Mouse (Mus musculus): ENCODE data around the gene Nmb.
"Not testable (repeated sequence)": the region's sequence is repeated elsewhere in the genome, so short reads cannot be mapped to it uniquely, and the experiment has no call there.

Gene Nmb

DNA sequence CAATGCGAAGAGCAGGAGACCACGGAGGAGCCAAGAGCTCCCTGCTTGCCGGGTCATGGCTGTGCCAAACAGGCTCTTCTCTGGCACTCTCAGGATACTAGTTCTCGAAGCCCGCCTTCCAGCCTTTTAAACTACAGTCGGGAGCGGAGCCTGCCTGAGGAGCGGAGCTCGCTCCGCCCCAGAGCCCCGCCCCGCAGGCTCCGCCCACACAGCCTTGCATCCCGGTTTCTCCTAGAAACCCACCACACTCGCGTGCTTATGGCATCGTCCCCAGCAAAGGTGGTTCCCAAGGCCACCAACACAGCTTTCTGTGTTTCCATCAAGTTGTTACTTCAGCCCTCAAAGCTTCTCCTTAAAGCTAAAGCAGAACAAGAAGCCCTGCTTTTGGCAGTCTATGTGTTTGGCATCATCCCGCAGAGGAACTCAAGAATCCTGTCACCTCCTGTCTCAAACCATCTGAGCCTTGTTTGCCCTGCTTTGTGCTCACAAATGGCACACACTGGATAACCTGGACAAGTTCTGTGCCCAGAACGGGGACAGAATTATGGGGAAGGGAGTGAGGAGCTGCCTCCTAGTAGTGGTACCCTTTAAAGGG, at the start of gene Nmb:
Gene Nmb, minus strand, starts transcription at position 156 of the 595 bp plus-strand sequence.
- DNase-seq (ENCODE audit: low spot score in 2 of 2), result peak in 1 of 2 experiments; percentile 47

DNA sequence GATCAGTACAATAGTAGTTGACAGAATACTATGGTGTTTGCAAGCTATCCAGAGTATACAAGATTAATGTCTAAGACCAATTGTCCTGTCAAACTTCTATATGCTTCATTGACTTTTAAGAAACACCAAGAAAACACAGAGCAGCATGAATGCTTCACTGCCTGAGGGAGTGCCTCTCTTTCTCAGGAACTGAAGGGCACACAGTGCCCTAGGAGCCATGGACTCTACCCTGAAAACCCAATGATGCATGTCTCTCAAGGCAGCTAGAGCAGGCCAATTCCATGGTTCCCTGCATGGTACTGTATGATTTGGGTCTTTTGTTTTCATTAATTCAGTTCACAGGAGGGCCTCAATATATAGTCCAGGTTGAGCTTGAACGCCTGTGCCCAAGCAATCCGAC, 49.4 kb upstream of the Nmb start:
- DNase-seq (ENCODE audit: low spot score in 2 of 2), result no peak

DNA sequence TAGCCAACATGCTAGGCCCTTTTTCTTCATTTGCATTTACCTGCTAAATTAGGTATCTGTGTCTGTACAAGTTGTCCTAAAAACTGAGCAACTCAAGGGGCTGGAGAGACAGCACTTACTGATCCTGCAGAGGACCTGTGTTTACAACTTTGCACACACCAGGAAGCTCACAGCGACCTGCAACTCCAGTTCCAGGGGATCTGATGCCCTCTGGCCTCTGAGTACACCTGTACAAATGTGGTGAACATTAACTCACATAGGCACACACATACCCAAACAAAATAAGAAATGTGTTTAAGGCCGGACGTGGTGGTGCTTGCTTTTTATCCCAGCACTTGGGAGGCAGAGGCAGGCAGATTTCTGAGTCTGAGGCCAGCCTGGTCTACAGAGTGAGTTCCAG, 47.3 kb upstream of the Nmb start:
- DNase-seq (ENCODE audit: low spot score in 2 of 2), result no peak

DNA sequence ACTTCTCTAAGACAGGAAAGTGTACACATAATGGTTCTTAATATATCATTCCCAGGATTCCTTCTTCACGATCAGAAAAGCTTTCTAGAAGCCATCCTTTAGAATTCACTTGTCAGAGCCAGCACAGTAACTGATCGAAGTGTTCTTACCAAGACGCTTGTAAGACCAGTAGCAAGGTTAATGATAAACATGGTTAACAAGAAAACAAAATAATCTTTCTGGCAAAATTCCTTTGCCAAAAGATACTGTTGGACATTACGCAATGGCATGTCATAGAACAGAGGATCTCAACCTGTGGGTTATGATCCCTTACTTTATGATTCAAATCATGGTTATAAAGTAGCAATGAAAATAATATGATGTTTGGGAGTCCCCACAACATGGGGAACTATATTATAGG, 46.6 kb upstream of the Nmb start:
- DNase-seq (ENCODE audit: low spot score in 2 of 2), result no peak

DNA sequence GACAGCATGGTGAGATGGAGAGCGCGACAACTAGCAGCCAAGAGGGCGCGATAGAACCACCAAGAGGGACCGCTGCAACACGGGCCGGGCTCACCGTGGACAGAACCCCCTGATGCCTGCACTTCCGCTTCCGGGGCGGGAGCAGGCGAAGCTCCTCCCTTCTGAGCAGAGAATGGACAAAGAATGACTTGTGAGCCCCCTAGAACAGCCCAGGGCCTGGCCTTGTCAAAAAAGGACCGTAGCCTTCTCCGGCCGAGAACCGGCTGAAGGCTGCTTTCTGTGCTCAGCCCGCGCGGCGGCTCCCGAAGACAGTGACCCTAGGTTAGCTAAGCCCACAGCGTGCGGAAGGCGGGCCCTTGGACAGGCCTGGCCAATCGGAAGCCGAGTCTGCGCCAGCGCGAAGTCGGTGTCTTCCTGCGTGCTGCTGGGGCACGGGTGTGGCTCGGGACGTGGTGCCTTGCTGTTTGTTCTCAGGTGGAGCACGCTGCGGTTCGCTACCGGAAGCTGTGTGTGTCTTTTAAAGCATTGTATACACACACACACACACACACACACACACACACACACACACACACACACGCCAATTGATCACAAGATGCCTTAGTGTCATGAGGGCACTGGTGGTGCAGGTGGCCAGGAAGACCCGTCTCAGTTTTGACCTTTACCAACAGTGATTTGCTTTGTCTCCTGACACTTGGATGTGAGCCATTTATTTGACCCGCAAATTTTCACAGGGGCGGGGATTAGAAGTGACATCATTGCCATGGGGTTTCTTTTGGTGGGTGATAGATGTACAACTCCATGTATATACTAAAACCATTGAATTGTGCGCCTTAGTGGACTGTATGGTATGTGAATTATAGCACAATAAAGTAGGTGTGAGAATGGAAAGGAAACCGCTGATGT, 42.8 kb upstream of the Nmb start, which contains the start of gene Sec11a:
Gene Sec11a, minus strand, starts transcription at position 336 of the 906 bp plus-strand sequence.
- DNase-seq (ENCODE audit: low spot score in 2 of 2), result peak; percentile 94 to 95

DNA sequence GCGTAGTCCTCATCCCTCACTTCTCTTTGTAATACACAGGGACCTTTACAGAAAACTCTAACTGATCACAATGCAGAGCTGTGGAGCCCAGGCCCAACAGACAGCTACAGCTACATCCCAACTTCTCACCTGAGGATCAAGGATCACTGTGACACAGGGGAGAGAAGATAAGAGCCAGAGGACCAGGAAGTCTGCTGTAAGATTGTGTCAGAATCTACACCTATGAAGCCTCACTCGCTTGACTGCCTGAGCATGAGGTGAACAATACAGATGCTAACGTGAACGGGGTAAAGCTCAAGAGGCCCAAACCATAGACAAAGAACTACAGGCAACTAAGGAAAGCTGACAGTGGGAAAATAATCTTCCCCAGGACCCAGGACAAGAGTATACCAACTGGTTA, 34.9 kb upstream of the Nmb start:
- DNase-seq (ENCODE audit: low spot score in 2 of 2), result no peak

DNA sequence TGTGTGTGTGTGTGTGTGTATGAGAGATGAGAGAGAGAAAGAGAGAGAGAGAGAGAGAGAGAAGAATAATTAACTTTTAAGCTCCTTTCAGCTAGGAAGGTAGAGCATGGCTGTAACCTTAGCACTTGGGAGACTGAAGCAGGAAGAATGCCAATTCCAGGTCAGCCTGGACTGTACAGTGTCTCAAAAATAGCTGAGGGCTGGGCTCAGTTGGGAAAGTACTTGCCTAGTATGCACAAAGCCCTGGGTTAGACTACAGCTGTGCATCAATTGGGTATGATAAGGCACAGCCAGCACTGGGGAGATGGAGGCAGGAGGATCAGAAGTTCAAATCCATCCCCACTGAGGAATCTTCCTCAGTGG, 32.4 kb upstream of the Nmb start:
- DNase-seq (ENCODE audit: low spot score in 2 of 2), result not testable (repeated sequence)

DNA sequence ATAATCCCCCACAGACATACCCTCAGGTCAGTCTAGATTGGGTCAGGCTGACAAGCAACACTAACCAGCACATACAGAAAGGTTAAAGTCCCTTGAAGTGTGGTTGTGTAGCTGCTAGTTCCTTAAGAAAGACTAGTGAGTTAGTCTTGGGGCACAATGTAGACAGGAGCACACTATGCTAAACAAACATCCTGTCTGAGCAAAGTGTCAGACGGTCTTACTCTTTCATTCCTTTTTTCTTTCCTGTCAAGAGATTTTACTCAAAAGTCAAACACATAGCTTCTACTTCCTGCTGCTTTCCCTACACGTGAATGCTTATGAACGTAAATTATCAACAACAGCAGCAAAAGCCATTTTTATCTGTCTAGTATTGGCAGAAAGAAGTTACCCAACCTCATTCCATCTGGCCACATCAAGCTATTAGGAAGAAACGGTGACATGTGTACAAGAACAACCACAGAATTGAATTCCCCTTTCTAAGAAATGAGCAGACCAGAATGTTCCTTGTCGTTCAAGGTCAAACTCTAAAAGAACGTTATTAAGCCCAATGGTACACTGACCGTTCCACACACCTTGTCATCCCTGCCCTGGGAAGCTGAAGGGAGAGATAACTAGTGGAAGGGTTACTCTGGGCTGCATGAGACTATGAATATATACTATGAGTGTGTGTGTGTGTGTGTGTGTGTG, 31.9 kb upstream of the Nmb start:
- not testable (repeated sequence) for DNase-seq (ENCODE audit: low spot score in 2 of 2)

DNA sequence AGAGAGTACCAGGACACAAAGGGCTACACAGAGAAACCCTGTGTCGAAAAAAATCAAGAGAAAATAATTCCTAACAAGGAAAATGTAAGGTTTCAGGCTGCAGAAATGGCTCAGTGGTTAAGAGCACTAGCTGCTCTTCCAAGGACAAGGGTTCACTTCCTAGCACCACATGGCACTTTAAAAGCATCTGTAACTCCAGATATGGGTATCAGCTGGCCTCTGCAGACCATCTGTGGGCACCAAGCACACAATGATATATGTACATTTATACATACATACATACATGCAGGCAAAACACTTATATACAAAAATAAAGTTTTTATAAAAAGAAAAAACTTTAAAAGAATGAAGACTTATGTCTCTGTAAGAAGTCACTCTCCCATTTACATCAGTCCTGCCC, 31.0 kb upstream of the Nmb start:
- no peak for DNase-seq (ENCODE audit: low spot score in 2 of 2)

DNA sequence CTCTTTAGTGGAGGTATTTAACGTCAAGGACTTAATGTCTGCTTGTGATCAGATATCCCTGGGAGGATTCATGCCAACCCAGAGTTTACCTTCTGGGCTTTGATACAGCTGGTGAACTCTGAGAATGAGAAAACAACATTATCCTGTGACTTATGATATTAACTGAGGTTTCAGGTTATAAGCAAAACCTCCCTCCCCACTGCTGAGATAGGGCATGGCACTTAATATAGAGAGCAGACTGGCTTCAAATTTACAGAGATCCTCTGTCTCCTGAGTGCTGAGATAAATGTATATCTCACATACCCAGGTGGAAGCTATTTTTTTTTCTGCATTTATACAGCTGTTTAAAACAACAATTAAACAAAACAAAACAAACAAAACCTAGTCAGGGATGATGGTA, 27.9 kb upstream of the Nmb start:
- no peak for DNase-seq (ENCODE audit: low spot score in 2 of 2)

DNA sequence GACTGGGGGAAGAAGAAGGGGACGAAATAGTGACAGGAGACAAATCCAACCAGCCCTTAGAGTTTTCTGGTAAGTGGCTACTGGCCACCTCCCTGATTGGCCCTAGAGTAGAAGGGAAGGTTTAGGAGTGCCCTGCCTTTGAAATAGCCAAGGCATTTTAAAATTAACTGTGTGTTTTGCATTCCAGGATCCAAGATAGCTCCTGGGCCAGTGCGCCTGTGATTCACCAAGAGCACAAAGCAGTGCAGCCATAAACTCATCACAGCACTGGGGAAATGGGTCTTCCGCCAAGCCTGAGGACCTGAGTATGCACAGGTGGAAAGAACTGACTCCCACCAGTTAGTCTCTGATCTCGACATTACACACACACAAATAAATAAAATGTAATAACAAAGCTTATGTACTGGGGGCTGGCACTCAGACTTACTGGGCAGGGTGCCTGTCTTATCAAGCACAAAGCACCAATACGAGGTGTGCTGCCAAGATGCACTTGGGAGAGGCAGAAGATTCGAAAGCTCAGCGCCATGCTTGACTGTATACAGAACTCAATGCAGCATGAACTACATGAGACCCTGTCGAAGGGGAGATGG, 26.8 kb upstream of the Nmb start:
- DNase-seq (ENCODE audit: low spot score in 2 of 2), result no peak

DNA sequence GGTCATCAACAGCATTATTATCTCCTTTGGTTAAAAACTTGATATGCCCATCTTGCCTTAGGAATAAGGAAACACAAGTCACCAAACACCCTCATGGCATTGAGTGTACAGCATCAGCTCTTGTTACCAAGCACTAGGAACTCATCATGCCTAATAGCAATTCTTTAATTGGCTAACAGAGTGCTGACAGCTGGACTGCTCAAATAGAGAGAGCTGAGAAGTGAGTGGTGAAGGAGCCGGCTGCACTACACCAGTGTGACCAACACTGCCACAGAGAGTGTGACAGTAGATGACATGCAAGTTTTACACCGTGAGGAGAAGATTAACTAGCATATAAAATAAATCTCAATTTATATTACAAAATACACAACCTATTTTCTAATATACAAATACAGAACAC, 18.3 kb upstream of the Nmb start:
- DNase-seq (ENCODE audit: low spot score in 2 of 2), result no peak

DNA sequence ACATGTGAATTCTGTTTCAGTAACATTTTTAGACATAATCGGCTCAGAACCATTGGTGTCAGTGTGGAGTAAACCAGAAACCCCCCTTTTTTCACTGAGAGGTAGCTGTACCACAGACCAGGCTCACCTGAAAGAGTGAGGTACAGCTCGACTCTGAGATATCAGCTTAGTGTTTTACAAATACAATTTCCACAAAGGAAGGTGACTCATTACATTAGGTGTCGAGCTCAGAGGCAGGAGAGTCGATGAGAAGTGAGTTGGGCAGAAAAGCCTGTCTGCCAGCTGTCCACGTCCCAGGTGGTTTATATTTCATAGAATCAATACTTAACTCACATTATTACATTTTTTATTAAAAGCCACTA, 14.8 kb upstream of the Nmb start:
- no peak for DNase-seq (ENCODE audit: low spot score in 2 of 2)

DNA sequence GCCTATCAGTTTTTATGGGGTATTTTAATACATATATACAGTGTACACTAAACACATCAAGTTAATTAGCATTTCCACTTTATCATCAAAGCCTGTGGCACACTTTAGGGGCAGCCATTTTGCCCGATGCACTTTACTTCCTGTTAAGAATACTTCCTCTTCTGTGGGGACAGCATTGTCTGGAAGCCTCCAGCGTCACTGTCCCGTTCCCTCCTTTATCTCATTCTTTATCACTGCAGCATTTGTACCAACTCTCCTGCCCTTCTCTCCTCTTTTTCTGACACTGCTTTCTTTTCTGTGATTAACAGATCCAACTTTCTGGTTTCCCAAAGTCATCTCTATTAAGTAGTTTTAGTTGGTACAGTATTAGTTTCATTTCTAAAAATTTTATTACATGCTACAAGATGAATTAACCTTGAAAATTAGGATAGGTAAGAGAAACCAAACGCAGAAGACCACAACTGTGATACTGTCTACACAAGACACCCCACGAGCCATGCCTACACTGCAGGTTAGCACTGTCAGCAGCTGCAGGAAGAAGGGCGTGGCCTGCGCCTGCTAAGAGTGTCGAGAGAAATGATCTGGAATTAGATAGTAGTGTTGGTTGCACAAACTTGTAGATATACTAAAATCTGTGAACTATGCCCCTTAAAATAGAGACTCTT, 14.2 kb upstream of the Nmb start:
- no peak for DNase-seq (ENCODE audit: low spot score in 2 of 2)

DNA sequence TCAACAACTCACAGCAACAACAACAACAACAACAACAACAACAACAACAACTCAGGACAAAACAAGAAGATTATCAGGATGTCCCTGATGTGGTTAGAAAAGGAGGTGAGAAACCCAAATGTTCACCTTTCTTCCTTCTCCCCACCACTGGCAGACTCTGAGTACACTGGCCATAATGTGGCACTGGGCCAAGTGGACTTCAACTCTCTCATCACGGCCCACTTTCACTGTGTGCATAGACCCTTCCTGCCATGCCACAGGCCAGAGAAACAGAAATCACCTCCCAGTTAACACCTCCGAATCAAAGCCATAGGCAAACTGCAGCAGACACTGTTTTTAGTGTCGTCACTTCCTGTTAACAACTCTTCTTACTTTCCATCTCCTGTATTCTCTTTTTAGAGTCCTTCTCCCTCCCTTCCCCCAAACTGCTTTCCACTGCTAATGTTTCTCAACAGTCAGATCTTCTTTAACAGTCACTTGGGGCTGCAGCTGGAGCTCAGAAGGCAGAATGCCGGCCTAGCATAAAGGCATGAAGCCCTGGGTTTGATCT, 13.1 kb upstream of the Nmb start:
- no peak for DNase-seq (ENCODE audit: low spot score in 2 of 2)

DNA sequence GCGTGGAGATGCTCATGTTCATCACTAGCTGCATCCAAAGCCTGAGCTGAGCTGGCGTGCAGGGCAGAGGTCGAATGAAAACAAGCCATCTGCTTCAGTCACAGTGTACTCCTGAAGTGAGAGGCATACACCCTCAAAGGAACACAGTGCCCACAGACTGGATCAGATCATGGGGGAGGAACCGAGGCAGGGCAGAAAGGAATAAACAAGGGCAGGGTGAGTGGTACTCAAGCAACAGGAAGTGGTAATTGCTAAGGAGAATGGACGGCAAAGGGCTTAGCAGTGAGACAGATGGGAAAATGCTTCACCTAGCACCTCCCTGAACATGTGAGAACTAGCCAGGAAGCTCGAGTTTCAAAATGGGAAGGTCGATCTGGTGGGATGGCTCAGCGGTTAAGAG, 7.6 kb upstream of the Nmb start:
- no peak for DNase-seq (ENCODE audit: low spot score in 2 of 2)

DNA sequence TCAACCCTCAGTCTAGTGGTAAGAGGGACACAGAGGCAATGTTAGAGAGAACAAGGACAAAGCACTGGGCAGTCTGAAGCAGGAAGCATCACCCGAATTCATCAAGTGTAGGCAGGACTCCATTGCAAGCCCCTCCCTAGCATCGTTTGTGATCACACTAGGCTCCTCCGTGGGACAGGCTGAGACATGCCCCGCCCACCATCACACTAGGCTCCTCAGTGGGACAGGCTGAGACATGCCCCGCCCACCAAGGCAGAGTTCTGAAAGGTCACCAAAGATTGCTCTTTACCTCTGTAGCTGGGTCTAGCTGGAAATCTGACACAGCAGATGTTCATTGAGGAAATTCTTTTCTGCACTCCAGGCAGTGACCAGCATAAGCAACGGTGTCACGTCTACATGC, 6.2 kb upstream of the Nmb start:
- no peak for DNase-seq (ENCODE audit: low spot score in 2 of 2)

DNA sequence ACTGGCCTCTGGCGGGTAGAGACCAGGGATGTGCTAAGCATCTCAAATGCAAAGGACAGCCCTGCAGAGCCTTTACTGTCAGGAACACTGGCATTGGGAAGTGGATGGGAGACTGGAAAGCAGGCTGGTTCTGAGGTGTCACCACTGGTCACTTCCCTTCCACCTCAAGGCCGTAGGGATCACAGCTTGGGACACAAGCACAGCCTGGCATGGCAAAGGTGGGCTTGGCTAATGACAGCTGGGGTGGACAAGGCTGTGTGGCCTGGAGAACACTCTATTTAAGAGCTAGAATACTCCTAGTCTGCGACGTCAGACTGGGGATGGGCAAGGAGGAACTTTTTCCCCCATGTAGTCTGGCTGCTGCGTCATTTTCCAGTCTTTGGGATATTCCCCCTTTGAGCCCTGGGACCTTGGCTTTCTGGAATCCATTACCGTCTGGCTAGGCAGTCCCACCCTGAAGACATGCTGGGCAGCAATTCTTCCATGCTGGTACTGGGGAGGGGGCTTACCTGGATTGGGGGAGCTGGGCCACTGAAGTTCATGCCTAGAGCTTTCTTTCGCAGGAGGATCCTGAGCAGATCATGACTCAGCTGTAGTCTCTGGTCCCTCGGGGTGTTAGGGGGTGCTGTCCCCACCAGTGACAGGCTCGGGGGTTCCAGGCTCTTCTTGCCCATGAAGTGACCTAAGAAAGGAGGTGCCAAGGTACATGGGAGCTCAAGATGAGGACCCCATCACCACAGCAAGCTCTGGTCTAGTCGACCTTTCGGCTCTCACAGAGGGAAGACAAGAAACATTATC, 1.1 kb downstream of the Nmb start:
- DNase-seq (ENCODE audit: low spot score in 2 of 2), result no peak

DNA sequence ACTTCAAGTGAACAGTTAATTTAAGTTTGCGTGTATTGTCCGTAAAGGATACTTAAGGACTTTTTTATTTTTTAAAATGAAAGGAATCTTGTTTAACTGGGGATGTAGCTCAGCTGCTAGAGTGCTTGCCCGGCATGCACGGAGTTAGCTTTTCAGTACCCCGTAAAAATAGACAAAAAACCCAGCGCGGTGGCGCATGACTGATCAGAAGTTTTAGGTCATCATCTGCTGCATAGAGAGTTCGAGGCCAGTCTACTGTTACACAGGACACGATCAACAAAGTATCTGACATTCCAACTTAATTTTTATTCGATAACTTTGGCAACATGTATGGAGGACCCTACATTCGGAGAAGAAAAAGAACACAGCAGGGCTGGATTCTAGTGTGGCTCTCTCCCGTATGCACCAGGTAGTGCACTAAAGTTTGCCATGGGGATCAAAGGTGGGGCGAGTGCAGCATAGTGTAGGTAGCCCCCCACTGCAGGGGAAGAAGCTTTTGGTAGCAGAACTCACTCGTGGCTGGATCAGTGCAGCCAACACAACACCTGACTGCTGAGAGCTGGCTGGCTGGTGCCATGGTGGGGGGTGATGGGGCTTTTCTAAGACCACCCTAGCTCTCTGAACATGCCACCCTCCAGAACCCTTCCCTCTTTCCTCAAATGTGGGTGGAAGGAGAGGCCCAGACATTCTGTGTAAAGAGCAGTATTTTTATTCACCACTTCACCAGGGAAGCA, 3.2 kb downstream of the Nmb start:
- no peak for DNase-seq (ENCODE audit: low spot score in 2 of 2)

DNA sequence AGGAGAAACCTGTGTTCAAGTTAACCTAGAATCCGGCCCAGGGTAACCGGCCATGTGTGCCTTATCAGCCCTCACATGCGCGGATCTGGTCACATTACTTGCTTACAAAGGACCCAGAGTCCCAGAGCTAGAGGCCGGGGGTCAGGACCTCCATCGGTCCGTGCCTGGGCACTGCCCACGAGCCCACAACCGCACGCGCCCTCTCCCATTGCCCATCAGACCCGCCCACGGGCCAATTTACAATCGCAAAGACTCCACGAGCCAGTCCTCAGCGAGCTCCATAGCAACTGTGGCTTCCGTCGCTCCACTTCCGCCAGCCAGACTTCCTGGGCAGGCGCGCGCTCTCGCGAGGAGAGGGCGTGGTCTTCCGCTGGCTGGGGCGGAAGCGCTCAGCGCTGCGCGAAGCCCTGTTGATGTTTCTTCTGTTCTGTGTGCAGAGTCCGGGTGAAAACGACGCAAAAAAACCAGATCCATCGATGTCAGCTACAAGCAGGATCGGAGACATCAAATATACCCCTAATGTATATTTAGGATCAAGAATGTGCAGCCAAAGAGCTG, 3.9 kb downstream of the Nmb start, which contains the start of gene Wdr73:
Gene Wdr73, minus strand, starts transcription at position 326 of the 558 bp plus-strand sequence.
- DNase-seq (ENCODE audit: low spot score in 2 of 2), result peak; percentile 88 to 90
